Mouse (Mus musculus): ENCODE measurements around the gene Ccdc137. TPM values are rescaled to one million over a fixed set of nuclear protein-coding genes. Genes with fewer than 3 reads are reported as not detected.

Ccdc137 gene
- polyA plus RNA-seq, 1 experiment from 2014 or later: 47.8 TPM

- ATAC-seq (ENCODE audit: insufficient number of reproducible peaks, insufficient read depth, low FRiP score, low TSS enrichment, low read depth): no peak
- H3K36me3 ChIP-seq: peaks cover 65% of the 10 kb centered on the region
Measured at GRCm38 (mm10) chr11:120463536-120463935, 5.6 kb downstream of the Ccdc137 start.

GRCm38 (mm10) chr11:120464365-120464764, 6.5 kb downstream of the Ccdc137 start:
- 88% methylated on average over 5 of the region's 5 CpGs for WGBS
- Histone ChIP-seq H3K9ac (replicated peaks) (no peak overlapping the region), H3K27me3 (no peaks in the 10 kb centered on the region), H3K9me3 (no peaks in the 10 kb centered on the region), H3K4me3 (replicated peaks) (no peak overlapping the region), H3K27ac (no peak overlapping the region), H3K4me1 (replicated peaks) (peaks cover 23% of the 10 kb centered on the region), H3K36me3 (peaks cover 68% of the 10 kb centered on the region), H3K4me2 (no peak overlapping the region)
- no peak for ATAC-seq (ENCODE audit: insufficient number of reproducible peaks, insufficient read depth, low FRiP score, low TSS enrichment, low read depth)

More at GRCm38 (mm10) chr11:120463536-120463935, 5.6 kb downstream of the Ccdc137 start:
- 88% methylated on average over 2 of the region's 2 CpGs for WGBS
- Histone ChIP-seq H3K4me1 (replicated peaks) (peaks cover 27% of the 10 kb centered on the region), H3K27me3 (no peaks in the 10 kb centered on the region), H3K4me3 (replicated peaks) (no peak overlapping the region), H3K9ac (replicated peaks) (no peak overlapping the region), H3K27ac (no peak overlapping the region), H3K4me2 (no peak overlapping the region), H3K9me3 (no peaks in the 10 kb centered on the region)

GRCm38 (mm10) chr11:120465521-120465920, 7.6 kb downstream of the Ccdc137 start:
- peaks cover 69% of the 10 kb centered on the region for H3K36me3 ChIP-seq
- WGBS: 91% methylated on average over 4 of the region's 4 CpGs
- no peaks in the 10 kb centered on the region for H3K27me3 ChIP-seq
- peaks cover 21% of the 10 kb centered on the region for H3K4me1 ChIP-seq (replicated peaks)
- peak overlapping the region; percentile 93; the same call in 1 of the 2 replicates for H3K4me3 ChIP-seq (replicated peaks)
- H3K4me2 ChIP-seq: 0 out of 2 replicates have a peak overlapping the region, but pooled peaks have one; percentile 78
- H3K9ac ChIP-seq (replicated peaks): no peak overlapping the region
- no peaks in the 10 kb centered on the region for H3K9me3 ChIP-seq
- no peak overlapping the region for H3K27ac ChIP-seq
- ATAC-seq (ENCODE audit: insufficient number of reproducible peaks, insufficient read depth, low FRiP score, low TSS enrichment, low read depth): no peak

- Histone ChIP-seq H3K4me2 (peak within 1 kb of the TSS; percentile 78), H3K4me3 (replicated peaks) (peak within 1 kb of the TSS; percentile 93), H3K36me3 (peaks cover 69% of the 10 kb centered on the region), H3K4me1 (replicated peaks) (peaks cover 21% of the 10 kb centered on the region), H3K9me3 (no peaks in the 10 kb centered on the region), H3K9ac (replicated peaks) (peak within 1 kb of the TSS; percentile 80), H3K27ac (peak within 1 kb of the TSS; percentile 70), H3K27me3 (no peaks in the 10 kb centered on the region)
- ATAC-seq (ENCODE audit: insufficient number of reproducible peaks, insufficient read depth, low FRiP score, low TSS enrichment, low read depth): peak; percentile 99
- under 1% methylated on average over 54 of the region's 54 CpGs for WGBS
Measured at GRCm38 (mm10) chr11:120467051-120467735, 9.3 kb downstream of the Ccdc137 start, which contains the start of gene Arl16. Gene Arl16 (minus strand): TSS chr11:120467607.

GRCm38 (mm10) chr11:120467736-120468092, 9.8 kb downstream of the Ccdc137 start:
- H3K27ac ChIP-seq: 0 out of 2 replicates have a peak overlapping the region, but pooled peaks have one; percentile 50
- peak overlapping the region; percentile 80 for H3K9ac ChIP-seq (replicated peaks)
- peaks cover 69% of the 10 kb centered on the region for H3K36me3 ChIP-seq
- H3K27me3 ChIP-seq: no peaks in the 10 kb centered on the region
- peak overlapping the region; percentile 93 for H3K4me3 ChIP-seq (replicated peaks)
- H3K4me2 ChIP-seq: peak overlapping the region; percentile 78
- WGBS: 2% methylated on average over 33 of the region's 33 CpGs
- no peak; the same call in 1 of the 2 replicates for ATAC-seq (ENCODE audit: insufficient number of reproducible peaks, insufficient read depth, low FRiP score, low TSS enrichment, low read depth)
- peaks cover 21% of the 10 kb centered on the region for H3K4me1 ChIP-seq (replicated peaks)
- H3K9me3 ChIP-seq: no peaks in the 10 kb centered on the region

- H3K27ac ChIP-seq: no peak overlapping the region
- 94% methylated on average over 6 of the region's 6 CpGs for WGBS
- H3K9ac ChIP-seq (replicated peaks): no peak overlapping the region
- H3K36me3 ChIP-seq: peaks cover 81% of the 10 kb centered on the region
- H3K4me1 ChIP-seq (replicated peaks): peaks cover 9% of the 10 kb centered on the region
- H3K9me3 ChIP-seq: no peaks in the 10 kb centered on the region
- H3K27me3 ChIP-seq: no peaks in the 10 kb centered on the region
- no peak for ATAC-seq (ENCODE audit: insufficient number of reproducible peaks, insufficient read depth, low FRiP score, low TSS enrichment, low read depth)
- H3K4me3 ChIP-seq (replicated peaks): no peak overlapping the region
- no peak overlapping the region for H3K4me2 ChIP-seq
Measured at GRCm38 (mm10) chr11:120472052-120472451, 14.1 kb downstream of the Ccdc137 start.

GRCm38 (mm10) chr11:120483448-120483934, 25.6 kb downstream of the Ccdc137 start:
- peak overlapping the region; percentile 89 for H3K9ac ChIP-seq (replicated peaks)
- no peaks in the 10 kb centered on the region for H3K27me3 ChIP-seq
- no peak for ATAC-seq (ENCODE audit: insufficient number of reproducible peaks, insufficient read depth, low FRiP score, low TSS enrichment, low read depth)
- peak overlapping the region; percentile 96 for H3K4me3 ChIP-seq (replicated peaks)
- peaks cover 83% of the 10 kb centered on the region for H3K36me3 ChIP-seq
- peaks cover 18% of the 10 kb centered on the region for H3K4me1 ChIP-seq (replicated peaks)
- peak overlapping the region; percentile 91 for H3K27ac ChIP-seq
- 82% methylated on average over 7 of the region's 7 CpGs for WGBS
- H3K9me3 ChIP-seq: no peaks in the 10 kb centered on the region
- H3K4me2 ChIP-seq: peak overlapping the region; percentile 87

GRCm38 (mm10) chr11:120484265-120484981, 26.5 kb downstream of the Ccdc137 start, which contains the start of gene Mrpl12:
Gene Mrpl12 (plus strand): TSS chr11:120484613.
- Histone ChIP-seq H3K4me2 (peak within 1 kb of the TSS; percentile 87), H3K27me3 (no peaks in the 10 kb centered on the region), H3K4me1 (replicated peaks) (peaks cover 22% of the 10 kb centered on the region), H3K36me3 (peaks cover 81% of the 10 kb centered on the region), H3K27ac (peak within 1 kb of the TSS; percentile 91), H3K9ac (replicated peaks) (peak within 1 kb of the TSS; percentile 89), H3K9me3 (no peaks in the 10 kb centered on the region), H3K4me3 (replicated peaks) (peak within 1 kb of the TSS; percentile 96)
- WGBS: under 1% methylated on average over 60 of the region's 60 CpGs
- ATAC-seq (ENCODE audit: insufficient number of reproducible peaks, insufficient read depth, low FRiP score, low TSS enrichment, low read depth): peak; percentile 88

- Histone ChIP-seq H3K4me2 (peak overlapping the region; percentile 87), H3K9me3 (no peaks in the 10 kb centered on the region), H3K27ac (0 out of 2 replicates have a peak overlapping the region, but pooled peaks have one; percentile 91), H3K9ac (replicated peaks) (peak overlapping the region; percentile 89), H3K36me3 (peaks cover 78% of the 10 kb centered on the region), H3K27me3 (no peaks in the 10 kb centered on the region), H3K4me3 (replicated peaks) (peak overlapping the region; percentile 96), H3K4me1 (replicated peaks) (peaks cover 30% of the 10 kb centered on the region)
- WGBS: 9% methylated on average over 10 of the region's 10 CpGs
- ATAC-seq (ENCODE audit: insufficient number of reproducible peaks, insufficient read depth, low FRiP score, low TSS enrichment, low read depth): no peak
Measured at GRCm38 (mm10) chr11:120485251-120485650, 27.3 kb downstream of the Ccdc137 start.

GRCm38 (mm10) chr11:120488516-120488915, 30.6 kb downstream of the Ccdc137 start:
- H3K4me1 ChIP-seq (replicated peaks): peaks cover 54% of the 10 kb centered on the region

More at GRCm38 (mm10) chr11:120488516-120488915, 30.6 kb downstream of the Ccdc137 start:
- ATAC-seq (ENCODE audit: insufficient number of reproducible peaks, insufficient read depth, low FRiP score, low TSS enrichment, low read depth): no peak
- no peaks in the 10 kb centered on the region for H3K27me3 ChIP-seq
- H3K36me3 ChIP-seq: peaks cover 46% of the 10 kb centered on the region
- H3K9me3 ChIP-seq: no peaks in the 10 kb centered on the region
- H3K27ac ChIP-seq: no peak overlapping the region
- 80% methylated on average over 4 of the region's 4 CpGs for WGBS
- H3K9ac ChIP-seq (replicated peaks): no peak overlapping the region
- H3K4me3 ChIP-seq (replicated peaks): no peak overlapping the region
- no peak overlapping the region for H3K4me2 ChIP-seq
